Mouse (Mus musculus): Measurements from ENCODE around the gene Sval1.

Sval1 gene

GRCm38 (mm10) chr6:41951330-41951729 lies at the start of gene Sval1:
Sval1 (plus strand) TSS chr6:41951630.
- DNase-seq, result no peak

GRCm38 (mm10) chr6:41911625-41912024 lies 39.8 kb upstream of the Sval1 start:
- no peak for DNase-seq

GRCm38 (mm10) chr6:41914883-41915282 lies 36.5 kb upstream of the Sval1 start:
- no peak for DNase-seq

GRCm38 (mm10) chr6:41967840-41968239 lies 16.4 kb downstream of the Sval1 start, which contains the start of gene Sval3:
Sval3 (plus strand) TSS chr6:41968140.
- no peak for DNase-seq
